Mouse (Mus musculus) kidney, adult 9 months (tissue): ENCODE data around the gene Gm10096.
"Not testable (repeated sequence)": the region's sequence is repeated elsewhere in the genome, so short reads cannot be mapped to it uniquely, and the experiment has no call there.

Experiments
- DNase-seq: peaks from one replicate; pipeline ENCODE4 v3.0.0; 2022

The Gm10096 gene

GRCm38 (mm10) chrX:28954602-28955001 lies at the start of gene Gm10096:
TSS of gene Gm10096 (minus strand) at chrX:28954702.
- DNase-seq, result not testable (repeated sequence)
